Mouse (Mus musculus) frontal cortex, adult 2 months (tissue): ENCODE measurements around the gene Kif1b. TPM values are rescaled to one million over a fixed set of nuclear protein-coding genes. Genes with fewer than 3 reads are reported as not detected.
"Not testable (repeated sequence)": the region's sequence is repeated elsewhere in the genome, so short reads cannot be mapped to it uniquely, and the experiment has no call there.

Experiments
- DNase-seq, 2 experiments: peaks; one replicate each; pipeline ENCODE4 v3.0.0; 2022; ENCODE audit warnings: low spot score in 1 of 2; ENCODE audit errors: extremely low spot score in 1 of 2
- polyA plus RNA-seq: library from polyadenylated mRNA; depleted of rRNA; stranded (reverse); fragments of >200 nt; gene quantifications from 2 replicates; pipeline ENCODE4 v1.2.3, GENCODE M21; 2012

Gene Kif1b
- polyA plus RNA-seq, 1 experiment = 188 TPM

GRCm38 (mm10) chr4:149277571-149277970 lies 29.9 kb downstream of the Kif1b start:
- DNase-seq = peak in 1 of 2 experiments; percentile 52

- DNase-seq = no peak
Measured at GRCm38 (mm10) chr4:149273128-149273527, 34.4 kb downstream of the Kif1b start.

- DNase-seq = no peak
Measured at GRCm38 (mm10) chr4:149270541-149270940, 37.0 kb downstream of the Kif1b start.

GRCm38 (mm10) chr4:149269026-149269425 lies 38.5 kb downstream of the Kif1b start:
- no peak for DNase-seq

GRCm38 (mm10) chr4:149264895-149265294 lies 42.6 kb downstream of the Kif1b start:
- DNase-seq = no peak

GRCm38 (mm10) chr4:149263218-149263617 lies 44.3 kb downstream of the Kif1b start:
- no peak for DNase-seq

- DNase-seq = no peak
Measured at GRCm38 (mm10) chr4:149261466-149261865, 46.0 kb downstream of the Kif1b start.

GRCm38 (mm10) chr4:149260911-149261310 lies 46.6 kb downstream of the Kif1b start:
- no peak for DNase-seq

GRCm38 (mm10) chr4:149259391-149260094 lies 48.0 kb downstream of the Kif1b start:
- no peak for DNase-seq

GRCm38 (mm10) chr4:149258926-149259325 lies 48.6 kb downstream of the Kif1b start:
- DNase-seq = no peak

- no peak for DNase-seq
Measured at GRCm38 (mm10) chr4:149256511-149257300, 50.8 kb downstream of the Kif1b start.

- DNase-seq = peak in 1 of 2 experiments; percentile 38
Measured at GRCm38 (mm10) chr4:149255277-149256270, 51.9 kb downstream of the Kif1b start.

- DNase-seq = no peak
Measured at GRCm38 (mm10) chr4:149254827-149255226, 52.7 kb downstream of the Kif1b start.

GRCm38 (mm10) chr4:149249311-149249710 lies 58.2 kb downstream of the Kif1b start:
- no peak for DNase-seq

- DNase-seq = no peak
Measured at GRCm38 (mm10) chr4:149247772-149248171, 59.7 kb downstream of the Kif1b start.

- DNase-seq = peak in 1 of 2 experiments; percentile 47
Measured at GRCm38 (mm10) chr4:149247156-149247633, 60.3 kb downstream of the Kif1b start.

GRCm38 (mm10) chr4:149246578-149247155 lies 60.8 kb downstream of the Kif1b start:
- DNase-seq = no peak

GRCm38 (mm10) chr4:149237011-149237410 lies 70.5 kb downstream of the Kif1b start:
- no peak for DNase-seq

GRCm38 (mm10) chr4:149233938-149234337 lies 73.6 kb downstream of the Kif1b start:
- DNase-seq = no peak

GRCm38 (mm10) chr4:149228682-149229081 lies 78.8 kb downstream of the Kif1b start:
- not testable (repeated sequence) for DNase-seq
